Mouse (Mus musculus) monocyte, adult 59 days (primary cell): ENCODE results near the gene Cd5l. TPM values are rescaled to one million over a fixed set of nuclear protein-coding genes. Genes with fewer than 3 reads are reported as not detected.

ENCODE experiments used
- total RNA-seq, 2 experiments: library from RNA; stranded (reverse); gene quantifications; one replicate each; pipeline ENCODE4 v1.2.4; 2023

The Cd5l gene
- 100 to 1,000 TPM in 1 of 2 experiments, 10 to 100 TPM in 1; 99.3 to 108 TPM for total RNA-seq

GRCm38 (mm10) chr3:87357581-87357980 is at the start of gene Cd5l:
Cd5l (plus strand) TSS chr3:87357881.

GRCm38 (mm10) chr3:87376195-87377165 is 18.8 kb downstream of the Cd5l start, which contains the start of gene Fcrl1:
Fcrl1 (plus strand) TSS chr3:87376387.

Other genes starting within 250 kb of the Cd5l start
- gene Kirrel, start 183.1 kb upstream of the Cd5l start, total RNA-seq = under 1 TPM; 0.09 to 0.10 TPM
- not detected for gene Fcrls, start 94.1 kb upstream of the Cd5l start, total RNA-seq
- gene Fcrl1, start 18.5 kb downstream of the Cd5l start, total RNA-seq = 10 to 100 TPM; 19.2 to 28.8 TPM
- under 1 TPM; 0.31 to 0.58 TPM for gene Fcrl5, start 77.9 kb downstream of the Cd5l start, total RNA-seq
- 10 to 100 TPM; 65.0 to 70.3 TPM for gene Etv3, start 167.5 kb downstream of the Cd5l start, total RNA-seq